Mouse (Mus musculus): Measurements from ENCODE around the gene Terb2. TPM values are rescaled to one million over a fixed set of nuclear protein-coding genes. Genes with fewer than 3 reads are reported as not detected.

Terb2 gene
- polyA plus RNA-seq, 1 experiment from 2014 or later: not detected

DNA sequence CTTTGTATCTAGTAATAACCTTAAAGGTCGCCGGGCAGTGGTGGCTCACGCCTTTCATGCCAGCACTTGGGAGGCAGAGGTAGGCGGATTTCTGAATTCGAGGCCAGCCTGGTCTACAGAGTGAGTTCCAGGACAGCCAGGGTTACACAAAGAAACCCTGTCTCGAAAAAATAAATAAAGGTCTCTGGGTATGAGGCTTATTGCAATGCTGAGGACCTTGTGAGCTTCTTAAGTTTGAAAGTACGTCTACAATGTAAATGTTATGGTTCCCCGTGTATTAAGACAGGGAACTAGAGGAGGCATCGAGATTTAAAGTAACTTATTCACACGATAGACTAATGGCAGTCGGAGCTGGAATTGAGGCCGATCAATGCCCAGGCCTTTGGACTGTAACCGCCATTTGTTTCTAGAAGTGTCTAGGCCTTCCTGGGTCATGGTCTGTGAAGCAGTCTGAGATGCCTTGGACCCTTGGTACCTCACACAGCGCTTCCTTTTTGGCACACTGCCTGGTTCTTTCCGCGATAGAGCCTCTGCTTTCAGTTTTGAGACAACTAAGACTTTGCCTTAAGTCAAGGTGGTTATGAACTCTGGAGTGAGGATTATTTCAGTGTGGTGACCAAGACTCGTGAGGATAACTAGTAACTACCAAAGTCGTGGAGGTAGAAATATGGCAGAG lies 37.7 kb upstream of the Terb2 start:
- peaks cover 10% of the 10 kb centered on the region for H3K4me1 ChIP-seq (ENCODE audit: control insufficient read depth, insufficient read depth, low read length)
- no peaks in the 10 kb centered on the region for H3K27me3 ChIP-seq (ENCODE audit: control insufficient read depth, insufficient read depth, low read length)
- ATAC-seq (replicated peaks; ENCODE audit: extremely low read depth, insufficient read depth, low FRiP score): 0 out of 2 replicates have a peak, but pooled peaks have one; percentile 22
- peak overlapping the region; percentile 86 for H3K27ac ChIP-seq (ENCODE audit: low read length)
- H3K36me3 ChIP-seq (ENCODE audit: control insufficient read depth, insufficient read depth): peaks cover 6% of the 10 kb centered on the region; the same call in 1 of the 2 replicates
- no peaks in the 10 kb centered on the region for H3K9me3 ChIP-seq (replicated peaks; ENCODE audit: control insufficient read depth, low read length)
- peak overlapping the region; percentile 93 for H3K4me3 ChIP-seq (ENCODE audit: low read length)
- peak overlapping the region; percentile 80 for H3K4me2 ChIP-seq (ENCODE audit: low read depth, low read length)
- H3K9ac ChIP-seq (ENCODE audit: low read length): peak overlapping the region; percentile 92
- 27% methylated on average over 18 of the region's 18 CpGs for WGBS

DNA sequence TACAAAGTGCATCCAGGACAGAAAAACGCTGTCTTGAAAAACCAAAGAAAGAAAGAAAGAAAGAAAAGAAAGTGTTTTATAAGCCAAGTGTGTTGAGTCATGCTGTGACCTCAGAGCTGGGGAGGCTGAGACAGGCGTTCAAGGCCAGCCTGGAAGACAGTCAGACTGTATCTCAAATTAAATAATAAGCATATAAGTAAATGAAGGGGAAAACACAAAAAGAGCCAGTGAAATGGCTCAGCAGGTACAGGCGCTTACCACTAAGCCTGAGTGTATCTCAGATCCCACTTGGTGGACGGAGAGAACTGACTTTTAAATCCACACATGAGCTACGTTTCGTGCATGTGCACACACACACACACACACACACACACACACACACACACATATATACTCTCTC lies 36.8 kb upstream of the Terb2 start:
- Histone ChIP-seq H3K4me2 (ENCODE audit: low read depth, low read length) (peak overlapping the region; percentile 80), H3K36me3 (ENCODE audit: control insufficient read depth, insufficient read depth) (peaks cover 8% of the 10 kb centered on the region), H3K27me3 (ENCODE audit: control insufficient read depth, insufficient read depth, low read length) (no peaks in the 10 kb centered on the region), H3K4me1 (ENCODE audit: control insufficient read depth, insufficient read depth, low read length) (peaks cover 10% of the 10 kb centered on the region), H3K4me3 (ENCODE audit: low read length) (peak overlapping the region; percentile 93), H3K27ac (ENCODE audit: low read length) (no peak overlapping the region), H3K9ac (ENCODE audit: low read length) (no peak overlapping the region), H3K9me3 (replicated peaks; ENCODE audit: control insufficient read depth, low read length) (no peaks in the 10 kb centered on the region)
- WGBS: 85% methylated on average over 6 of the region's 6 CpGs
- ATAC-seq (replicated peaks; ENCODE audit: extremely low read depth, insufficient read depth, low FRiP score): no peak

DNA sequence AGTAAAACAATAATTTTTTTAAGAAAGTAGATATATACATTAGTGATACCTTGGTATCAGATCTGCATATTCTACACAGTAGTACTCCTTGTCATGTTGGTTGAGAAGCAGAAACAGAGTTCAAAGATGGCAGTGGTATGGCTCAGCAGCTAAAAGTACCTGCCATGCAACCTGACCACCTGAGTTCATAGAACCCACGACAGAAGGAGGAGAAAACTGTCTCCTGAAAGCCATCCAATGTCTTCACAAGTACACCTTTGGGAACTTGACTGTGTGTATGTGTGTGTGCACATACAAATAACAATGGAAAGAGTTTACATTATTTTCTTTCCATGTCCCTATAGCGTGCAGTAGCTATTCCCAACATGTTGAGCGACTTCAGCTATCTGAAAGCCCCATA lies 36.4 kb upstream of the Terb2 start:
- H3K4me2 ChIP-seq (ENCODE audit: low read depth, low read length): no peak overlapping the region; the same call in 1 of the 2 replicates
- ATAC-seq (replicated peaks; ENCODE audit: extremely low read depth, insufficient read depth, low FRiP score): no peak
- 85% methylated on average over 3 of the region's 3 CpGs for WGBS

DNA sequence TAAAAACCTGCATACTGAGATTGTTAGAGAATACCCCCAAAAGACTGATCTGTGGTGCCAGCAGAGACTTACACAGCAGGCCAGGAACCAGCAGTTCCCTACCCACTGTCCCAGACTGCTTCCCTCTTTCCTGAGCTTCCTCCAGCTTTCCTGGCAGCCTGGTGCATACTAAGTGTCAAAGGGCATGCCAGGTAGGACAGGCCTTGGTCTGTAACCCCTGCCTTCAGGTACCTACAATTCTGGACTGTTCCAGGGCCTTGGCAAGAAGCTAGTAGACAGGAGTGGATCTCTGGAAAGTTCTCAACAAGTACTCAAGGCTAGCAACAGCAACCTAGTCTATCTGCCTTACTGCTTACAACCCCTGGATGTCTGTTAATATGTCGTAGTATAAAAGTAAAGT lies 34.9 kb upstream of the Terb2 start:
- H3K4me2 ChIP-seq (ENCODE audit: low read depth, low read length): no peak overlapping the region
- WGBS: 88% methylated on average over 1 of the region's 1 CpGs
- H3K4me1 ChIP-seq (ENCODE audit: control insufficient read depth, insufficient read depth, low read length): peaks cover 10% of the 10 kb centered on the region
- ATAC-seq (replicated peaks; ENCODE audit: extremely low read depth, insufficient read depth, low FRiP score): no peak
- no peaks in the 10 kb centered on the region for H3K9me3 ChIP-seq (replicated peaks; ENCODE audit: control insufficient read depth, low read length)
- H3K9ac ChIP-seq (ENCODE audit: low read length): no peak overlapping the region
- H3K4me3 ChIP-seq (ENCODE audit: low read length): no peak overlapping the region
- H3K36me3 ChIP-seq (ENCODE audit: control insufficient read depth, insufficient read depth): peaks cover 9% of the 10 kb centered on the region
- H3K27me3 ChIP-seq (ENCODE audit: control insufficient read depth, insufficient read depth, low read length): no peaks in the 10 kb centered on the region
- no peak overlapping the region for H3K27ac ChIP-seq (ENCODE audit: low read length)

More for the DNA sequence above, 36.4 kb upstream of the Terb2 start:
- no peak overlapping the region for H3K4me3 ChIP-seq (ENCODE audit: low read length)
- no peak overlapping the region for H3K27ac ChIP-seq (ENCODE audit: low read length)
- H3K4me1 ChIP-seq (ENCODE audit: control insufficient read depth, insufficient read depth, low read length): peaks cover 10% of the 10 kb centered on the region
- H3K9ac ChIP-seq (ENCODE audit: low read length): no peak overlapping the region
- H3K36me3 ChIP-seq (ENCODE audit: control insufficient read depth, insufficient read depth): peaks cover 9% of the 10 kb centered on the region
- no peaks in the 10 kb centered on the region for H3K9me3 ChIP-seq (replicated peaks; ENCODE audit: control insufficient read depth, low read length)
- no peaks in the 10 kb centered on the region for H3K27me3 ChIP-seq (ENCODE audit: control insufficient read depth, insufficient read depth, low read length)

DNA sequence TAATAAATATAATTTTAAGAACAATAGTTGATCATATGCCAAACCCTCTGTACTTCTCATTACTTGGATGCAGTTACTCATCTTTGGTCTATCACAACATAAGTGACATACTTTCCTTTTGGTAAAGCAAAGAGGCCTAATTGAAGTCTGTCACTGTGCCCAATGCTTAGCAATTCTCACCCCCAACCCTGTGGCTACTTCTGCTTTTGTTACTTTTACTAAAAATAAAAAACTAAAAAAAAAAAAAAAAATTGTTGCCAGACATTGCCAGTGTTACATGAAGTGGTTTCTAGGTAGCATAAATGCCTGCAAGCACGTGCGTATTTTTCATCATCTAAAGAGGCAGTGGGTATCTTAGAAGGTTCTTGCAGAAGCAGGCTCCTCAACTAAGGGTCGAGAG lies 33.2 kb upstream of the Terb2 start:
- WGBS: 71% methylated on average over 3 of the region's 3 CpGs
- Histone ChIP-seq H3K27ac (ENCODE audit: low read length) (no peak overlapping the region), H3K4me3 (ENCODE audit: low read length) (no peak overlapping the region), H3K36me3 (ENCODE audit: control insufficient read depth, insufficient read depth) (peaks cover 9% of the 10 kb centered on the region), H3K9me3 (replicated peaks; ENCODE audit: control insufficient read depth, low read length) (no peaks in the 10 kb centered on the region), H3K27me3 (ENCODE audit: control insufficient read depth, insufficient read depth, low read length) (no peaks in the 10 kb centered on the region), H3K9ac (ENCODE audit: low read length) (no peak overlapping the region), H3K4me1 (ENCODE audit: control insufficient read depth, insufficient read depth, low read length) (0 out of 2 replicates have a peak, but pooled peaks cover 4% of the 10 kb centered on the region), H3K4me2 (ENCODE audit: low read depth, low read length) (no peak overlapping the region)
- no peak for ATAC-seq (replicated peaks; ENCODE audit: extremely low read depth, insufficient read depth, low FRiP score)

DNA sequence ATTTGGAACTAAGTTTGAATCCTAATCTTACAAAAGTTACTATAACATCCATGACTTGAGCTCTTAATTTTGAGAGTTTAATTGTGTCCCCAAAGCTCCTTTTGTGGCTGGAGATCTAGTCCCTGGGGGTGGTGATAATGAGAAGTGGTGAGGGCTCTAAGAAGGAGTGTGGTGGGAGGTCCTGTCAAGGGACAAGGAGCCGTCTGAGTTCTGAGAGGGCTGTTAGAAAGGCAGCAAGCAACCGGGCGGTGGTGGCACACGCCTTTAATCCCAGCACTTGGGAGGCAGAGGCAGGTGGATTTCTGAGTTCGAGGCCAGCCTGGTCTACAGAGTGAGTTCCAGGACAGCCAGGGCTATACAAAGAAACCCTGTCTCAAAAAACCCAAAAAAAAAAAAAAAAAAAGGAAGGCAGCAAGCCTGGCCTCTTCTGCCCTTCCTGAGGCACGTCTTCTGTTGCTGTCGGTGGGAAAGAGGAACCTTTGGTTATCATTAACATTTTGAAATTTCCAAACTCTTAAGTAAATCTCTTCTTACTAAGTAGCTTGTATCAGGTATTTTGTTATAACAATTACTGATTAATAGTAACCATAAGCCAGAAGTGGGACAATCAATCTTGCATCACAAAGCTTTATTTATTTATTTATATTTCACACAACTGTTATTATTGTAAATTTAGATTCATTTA lies 32.2 kb upstream of the Terb2 start:
- no peak overlapping the region for H3K27ac ChIP-seq (ENCODE audit: low read length)
- no peak overlapping the region for H3K4me2 ChIP-seq (ENCODE audit: low read depth, low read length)
- no peak overlapping the region for H3K4me3 ChIP-seq (ENCODE audit: low read length)
- whole genome bisulfite sequencing: 80% methylated on average over 7 of the region's 7 CpGs
- H3K9me3 ChIP-seq (replicated peaks; ENCODE audit: control insufficient read depth, low read length): no peaks in the 10 kb centered on the region
- peaks cover 9% of the 10 kb centered on the region for H3K36me3 ChIP-seq (ENCODE audit: control insufficient read depth, insufficient read depth)
- H3K4me1 ChIP-seq (ENCODE audit: control insufficient read depth, insufficient read depth, low read length): peaks cover 8% of the 10 kb centered on the region
- no peak overlapping the region for H3K9ac ChIP-seq (ENCODE audit: low read length)
- no peaks in the 10 kb centered on the region for H3K27me3 ChIP-seq (ENCODE audit: control insufficient read depth, insufficient read depth, low read length)
- no peak for ATAC-seq (replicated peaks; ENCODE audit: extremely low read depth, insufficient read depth, low FRiP score)

DNA sequence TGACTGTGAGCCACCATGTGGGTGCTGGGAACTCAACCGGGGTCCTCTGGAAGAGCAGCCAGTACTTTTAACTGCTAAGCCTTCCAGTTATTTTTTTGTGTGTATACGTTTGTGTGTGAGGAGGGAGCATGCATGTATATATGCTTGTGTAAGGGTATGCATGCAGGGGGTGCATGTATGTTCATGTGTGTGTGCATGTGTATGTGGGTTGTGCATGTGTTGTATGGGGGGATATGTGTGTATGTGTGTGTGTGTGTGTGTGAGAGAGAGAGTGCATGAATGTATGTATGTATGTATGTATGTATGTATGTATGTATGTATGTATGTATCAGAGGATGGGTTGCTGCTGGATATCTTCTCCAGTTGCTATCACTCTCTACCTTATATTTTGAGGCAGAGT lies 31.6 kb upstream of the Terb2 start:
- peaks cover 9% of the 10 kb centered on the region for H3K4me1 ChIP-seq (ENCODE audit: control insufficient read depth, insufficient read depth, low read length)
- no peak overlapping the region for H3K27ac ChIP-seq (ENCODE audit: low read length)
- WGBS: 90% methylated on average over 2 of the region's 2 CpGs
- peaks cover 9% of the 10 kb centered on the region for H3K36me3 ChIP-seq (ENCODE audit: control insufficient read depth, insufficient read depth)
- H3K9me3 ChIP-seq (replicated peaks; ENCODE audit: control insufficient read depth, low read length): no peaks in the 10 kb centered on the region
- no peak overlapping the region for H3K4me3 ChIP-seq (ENCODE audit: low read length)
- H3K27me3 ChIP-seq (ENCODE audit: control insufficient read depth, insufficient read depth, low read length): no peaks in the 10 kb centered on the region
- H3K9ac ChIP-seq (ENCODE audit: low read length): no peak overlapping the region
- no peak for ATAC-seq (replicated peaks; ENCODE audit: extremely low read depth, insufficient read depth, low FRiP score)
- H3K4me2 ChIP-seq (ENCODE audit: low read depth, low read length): no peak overlapping the region

DNA sequence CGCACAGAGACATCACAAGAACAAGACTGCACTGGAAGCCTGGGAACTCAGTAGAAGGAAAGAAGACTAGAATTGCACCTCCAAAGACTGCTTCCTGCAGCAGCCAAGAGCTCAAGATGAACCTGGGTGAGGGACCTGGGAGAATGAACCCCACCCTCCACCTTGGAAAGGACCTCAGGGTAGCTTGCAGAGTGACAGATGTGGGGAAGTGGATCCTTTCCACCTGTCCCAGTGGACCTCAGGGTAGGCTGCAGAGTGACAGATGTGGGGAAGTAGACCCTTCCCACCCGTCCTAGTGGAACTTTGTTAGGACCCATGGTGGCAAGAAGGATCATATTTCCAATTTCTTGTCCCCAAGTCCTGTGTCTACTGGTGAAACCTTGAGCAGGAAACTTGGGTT lies 30.8 kb upstream of the Terb2 start:
- Histone ChIP-seq H3K9ac (ENCODE audit: low read length) (no peak overlapping the region), H3K27me3 (ENCODE audit: control insufficient read depth, insufficient read depth, low read length) (no peaks in the 10 kb centered on the region), H3K27ac (ENCODE audit: low read length) (no peak overlapping the region), H3K4me2 (ENCODE audit: low read depth, low read length) (no peak overlapping the region), H3K4me1 (ENCODE audit: control insufficient read depth, insufficient read depth, low read length) (peaks cover 9% of the 10 kb centered on the region), H3K9me3 (replicated peaks; ENCODE audit: control insufficient read depth, low read length) (no peaks in the 10 kb centered on the region), H3K36me3 (ENCODE audit: control insufficient read depth, insufficient read depth) (peaks cover 9% of the 10 kb centered on the region), H3K4me3 (ENCODE audit: low read length) (no peak overlapping the region)
- ATAC-seq (replicated peaks; ENCODE audit: extremely low read depth, insufficient read depth, low FRiP score): no peak
- 84% methylated on average over 2 of the region's 2 CpGs for WGBS

DNA sequence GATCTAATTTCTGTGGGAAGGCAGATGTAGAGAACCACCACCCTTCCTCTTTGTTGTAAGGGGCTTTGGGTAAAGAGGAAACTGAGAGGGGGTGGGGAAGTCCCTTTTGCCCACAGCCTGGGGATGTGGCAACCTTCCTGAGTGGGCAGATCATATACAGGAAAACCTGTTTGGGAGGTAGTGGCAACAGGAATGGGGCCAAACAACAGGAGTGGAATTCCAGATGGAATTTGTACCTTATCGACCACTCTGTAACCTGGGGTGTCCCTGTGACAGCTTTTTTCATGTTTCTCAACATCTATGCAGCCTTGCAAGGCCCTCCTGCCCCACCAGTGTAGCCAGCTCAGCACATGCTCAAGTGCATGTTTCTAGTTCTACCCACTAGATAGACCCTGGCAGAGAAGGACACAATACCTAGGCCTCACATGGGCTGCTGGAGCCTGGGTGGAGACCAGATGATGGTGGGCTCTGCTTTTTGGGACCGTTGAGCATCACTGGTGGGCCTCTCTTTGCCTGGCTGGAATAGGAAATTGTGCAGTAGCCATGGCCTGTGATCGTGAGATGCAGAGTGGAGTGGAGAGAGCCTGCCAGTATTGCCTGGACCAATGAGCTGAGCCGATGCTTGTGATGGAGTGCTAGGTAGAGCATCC lies 29.9 kb upstream of the Terb2 start:
- Histone ChIP-seq H3K9ac (ENCODE audit: low read length) (no peak overlapping the region), H3K4me2 (ENCODE audit: low read depth, low read length) (no peak overlapping the region), H3K4me1 (ENCODE audit: control insufficient read depth, insufficient read depth, low read length) (peaks cover 11% of the 10 kb centered on the region), H3K27me3 (ENCODE audit: control insufficient read depth, insufficient read depth, low read length) (no peaks in the 10 kb centered on the region), H3K9me3 (replicated peaks; ENCODE audit: control insufficient read depth, low read length) (no peaks in the 10 kb centered on the region), H3K36me3 (ENCODE audit: control insufficient read depth, insufficient read depth) (peaks cover 5% of the 10 kb centered on the region), H3K4me3 (ENCODE audit: low read length) (no peak overlapping the region), H3K27ac (ENCODE audit: low read length) (no peak overlapping the region)
- WGBS: 82% methylated on average over 4 of the region's 4 CpGs
- no peak for ATAC-seq (replicated peaks; ENCODE audit: extremely low read depth, insufficient read depth, low FRiP score)

Measured in heart, embryonic 16.5 days (tissue).